11 mouse cellular contexts compared by ENCODE assay signal in the genomic region with DNA sequence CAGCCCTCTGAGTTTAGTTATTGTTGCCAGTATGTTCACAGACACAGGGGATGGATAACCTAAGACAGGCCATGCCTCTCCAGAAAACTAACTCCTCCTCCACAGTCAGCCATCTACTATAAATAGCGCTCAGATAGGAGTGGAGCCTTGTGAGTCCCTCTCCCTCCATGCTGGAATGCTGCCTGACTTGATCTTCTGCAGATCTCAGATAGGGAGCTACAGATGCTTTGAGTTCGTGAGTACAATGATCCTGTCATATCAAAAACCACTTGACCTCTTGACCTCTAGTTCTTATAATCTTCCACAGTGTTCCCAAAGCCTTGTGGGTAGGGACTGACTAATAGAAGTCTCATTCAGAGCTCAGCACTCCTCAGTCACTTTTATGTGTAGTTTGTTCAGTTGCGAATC. TPM values are rescaled to one million over a fixed set of nuclear protein-coding genes. Genes with fewer than 3 reads are reported as not detected.
DNase-seq lines count a peak whose midpoint lies in the region; ATAC-seq and TF ChIP-seq lines count a peak whose summit lies in the region.
"Had no signal": no experiment of that assay in that cellular context is flagged by ENCODE, and none has a peak within 500 bp of the region (broad histone marks: within the 10 kb centered on the region; RNA-seq: fewer than 3 reads in every experiment).

No protein-coding gene starts in this region.

- H3K4me1 ChIP-seq in heart, adult 2 months (ENCODE audit: control insufficient read depth, insufficient read depth, low read length), result peaks cover 2% of the 10 kb centered on the region; the same call in 1 of the 2 replicates
- no peaks in the 10 kb centered on the region for H3K4me1 ChIP-seq in intestine, postnatal 0 days (replicated peaks; ENCODE audit: control insufficient read depth, insufficient read depth, low read length)

- no peak overlapping the region for H3K27ac ChIP-seq in heart, adult 2 months
- H3K27ac ChIP-seq in intestine, postnatal 0 days (ENCODE audit: low read depth, low read length), result no peak overlapping the region
- H3K27ac ChIP-seq: hindbrain, embryonic 14.5 days had no signal

- intact Hi-C loops in heart, adult 2 months (cut with DNase I), result no loop called here

- peak in 1 of 2 experiments; percentile 24 for DNase-seq in heart, adult 2 months
- no peak for DNase-seq in heart, adult 11 months
- peak; percentile 44 for DNase-seq in 3T3-L1 (ENCODE audit: low read depth, low spot score)
- DNase-seq in embryo, embryonic 11 days, result peak; percentile 11
- DNase-seq in right cerebral cortex, adult 2 months (ENCODE audit: low spot score in 2 of 2), result no peak
- no peak for DNase-seq in thymus, postnatal 36 days
- DNase-seq in ovary, postnatal 14 days (ENCODE audit: low spot score), result no peak
- DNase-seq: right cerebral cortex, adult 18-20 months had no signal

- H3K4me2 ChIP-seq in intestine, postnatal 0 days (replicated peaks; ENCODE audit: low read depth), result no peak overlapping the region
- H3K4me2 ChIP-seq: hindbrain, embryonic 14.5 days had no signal

- no peak overlapping the region for H3K9ac ChIP-seq in heart, adult 2 months (ENCODE audit: low read depth, low read length)
- H3K9ac ChIP-seq in intestine, postnatal 0 days (ENCODE audit: low read depth, low read length), result no peak overlapping the region
- H3K9ac ChIP-seq: hindbrain, embryonic 14.5 days had no signal

- no peak for TF ChIP-seq POLR2A in heart, adult 2 months (IDR thresholded peaks at IDR 0.05; ENCODE audit: insufficient read depth, low read depth, low read length)

- TF ChIP-seq CTCF in heart, adult 2 months (IDR thresholded peaks at IDR 0.05), result no peak
- TF ChIP-seq CTCF in intestine, postnatal 0 days (IDR thresholded peaks at IDR 0.05; ENCODE audit: low read depth), result no peak

- TF ChIP-seq EP300 in heart, adult 2 months (IDR thresholded peaks at IDR 0.05; ENCODE audit: insufficient read depth, low read depth, low read length), result 0 out of 2 replicates have a peak, but pooled peaks have one; percentile 20

- no peaks in the 10 kb centered on the region; the same call in 1 of the 2 replicates for H3K36me3 ChIP-seq in heart, adult 2 months (ENCODE audit: control insufficient read depth, insufficient read depth, low read length)
- peaks cover 12% of the 10 kb centered on the region for H3K36me3 ChIP-seq in intestine, postnatal 0 days (ENCODE audit: control insufficient read depth, insufficient read depth)

- H3K9me3 ChIP-seq in intestine, postnatal 0 days (ENCODE audit: control insufficient read depth), result no peaks in the 10 kb centered on the region

- no peak overlapping the region for H3K4me3 ChIP-seq in heart, adult 2 months
- no peak overlapping the region for H3K4me3 ChIP-seq in intestine, postnatal 0 days (ENCODE audit: low read depth, low read length)

- H3K79me2 ChIP-seq in heart, adult 2 months (replicated peaks; ENCODE audit: control insufficient read depth, insufficient read depth, low read length), result no peaks in the 10 kb centered on the region

- ATAC-seq in intestine, postnatal 0 days, result 0 out of 2 replicates have a peak, but pooled peaks have one; percentile 49
- ATAC-seq: midbrain, embryonic 16.5 days had no signal

- 41% methylated on average over 3 of the region's 3 CpGs for WGBS in heart, adult 2 months
- 40% methylated on average over 3 of the region's 3 CpGs for WGBS in intestine, postnatal 0 days

- no peaks in the 10 kb centered on the region for H3K27me3 ChIP-seq in heart, adult 2 months (ENCODE audit: control insufficient read depth, insufficient read depth, low read length)
- H3K27me3 ChIP-seq in intestine, postnatal 0 days (replicated peaks; ENCODE audit: control insufficient read depth, insufficient read depth, low read length), result no peaks in the 10 kb centered on the region

RNA-seq across cellular contexts. Expression of a gene that starts 28.7 kb away (rescaled TPM):
- 10 to 100 TPM; 15.6 to 18.3 TPM for total RNA-seq in heart, adult 2 months (2021)
- polyA plus RNA-seq in heart, adult 2 months (2012; rRNA removed), result 5.5 and 11.5 TPM in 2 replicates
- polyA plus RNA-seq in intestine, postnatal 0 days (2015; fragmentation: Nextera tagmentation; extraction: Ambion mirVana), result 13.0 and 13.7 TPM in 2 replicates

RNA-seq across cellular contexts. Expression of a gene that starts 41.2 kb away (rescaled TPM):
- 10 to 100 TPM in 1 of 2 experiments, 1 to 10 TPM in 1; 9.0 to 11.5 TPM for total RNA-seq in heart, adult 2 months (2021)
- polyA plus RNA-seq in heart, adult 2 months (2012; rRNA removed), result 2.3 and 5.2 TPM in 2 replicates
- 5.8 and 6.5 TPM in 2 replicates for polyA plus RNA-seq in intestine, postnatal 0 days (2015; fragmentation: Nextera tagmentation; extraction: Ambion mirVana)

Comparison
In these comparisons a context has a peak if more than half of its experiments do, and no peak if none do; other contexts are left out.
1. DNase-seq: peak in 3T3-L1 (single experiment) and embryo, embryonic 11 days (single experiment); none in heart, adult 11 months (single experiment), right cerebral cortex, adult 2 months (0 of 2), thymus, postnatal 36 days (0 of 2) and ovary, postnatal 14 days (single experiment).